Mouse (Mus musculus) liver, embryonic 13.5 days (tissue): ENCODE results near the gene Terb1. TPM values are rescaled to one million over a fixed set of nuclear protein-coding genes. Genes with fewer than 3 reads are reported as not detected.
A peak's percentile ranks its signal among the peaks of the same experiment; 100 is the strongest.

Source experiments
- ATAC-seq: fragments of 200-750 bp; cut with Nextera tagmentation; 2 replicates; pipeline ENCODE4 v1.8.0; 2017; ENCODE audit warnings: low read depth, mild to moderate bottlenecking, moderate number of reproducible peaks, moderate library complexity
- DNase-seq: peaks from one replicate; pipeline ENCODE4 v3.0.0; 2022
- H3K27ac ChIP-seq: fragments of 300-500 bp; sonication (generic); 2 replicates; pipeline ENCODE4 v1.5.1; 2015; ENCODE audit warnings: moderate library complexity, mild to moderate bottlenecking, inconsistent platforms
- H3K27me3 ChIP-seq: fragments of 300-500 bp; sonication (generic); 2 replicates; pipeline ENCODE4 v1.6.1; 2015; ENCODE audit warnings: mild to moderate bottlenecking, inconsistent platforms
- H3K36me3 ChIP-seq: fragments of 300-500 bp; sonication (generic); 2 replicates; pipeline ENCODE4 v1.6.1; 2015; ENCODE audit warnings: mild to moderate bottlenecking, inconsistent platforms
- H3K4me1 ChIP-seq: fragments of 300-500 bp; sonication (generic); replicated peaks from 2 replicates; pipeline ENCODE4 v1.6.1; 2015; ENCODE audit warnings: inconsistent platforms
- H3K4me2 ChIP-seq: fragments of 300-500 bp; sonication (generic); 2 replicates; pipeline ENCODE4 v1.6.1; 2015; ENCODE audit warnings: inconsistent platforms, mild to moderate bottlenecking, moderate library complexity
- H3K4me3 ChIP-seq: fragments of 300-500 bp; sonication (generic); replicated peaks from 2 replicates; pipeline ENCODE4 v1.5.1; 2015; ENCODE audit warnings: mild to moderate bottlenecking, inconsistent platforms
- H3K9ac ChIP-seq: fragments of 300-500 bp; sonication (generic); 2 replicates; pipeline ENCODE4 v1.6.1; 2015; ENCODE audit warnings: mild to moderate bottlenecking, inconsistent platforms
- H3K9me3 ChIP-seq: fragments of 300-500 bp; sonication (generic); replicated peaks from 2 replicates; pipeline ENCODE4 v1.6.1; 2016; ENCODE audit warnings: inconsistent platforms
- WGBS: fragments of 180-500 bp; shearing (Covaris S2); methylation state at CpG from one replicate; pipeline ENCODE4 v1.1.7; 2015; ENCODE audit not compliant: insufficient replicate concordance; 5-methylcytosine and 5-hydroxymethylcytosine counted together
- polyA plus RNA-seq: library from polyadenylated mRNA; unstranded; fragments of >200 nt; fragmentation: Nextera tagmentation; extraction: Ambion mirVana; gene quantifications from 2 replicates; pipeline ENCODE4 v1.2.1, GENCODE M21; 2015

Gene Terb1
- polyA plus RNA-seq, 1 experiment from 2014 or later: 0.03 TPM

- ATAC-seq (no peak), DNase-seq (no peak)
- Histone ChIP-seq H3K27ac (no peak overlapping the region), H3K9ac (no peak overlapping the region), H3K9me3 (no peaks in the 10 kb centered on the region), H3K4me1 (peaks cover 12% of the 10 kb centered on the region), H3K4me2 (no peak overlapping the region), H3K4me3 (no peak overlapping the region), H3K36me3 (peaks cover 2% of the 10 kb centered on the region; the same call in 1 of the 2 replicates), H3K27me3 (no peaks in the 10 kb centered on the region; the same call in 1 of the 2 replicates)
- 63% methylated on average over 3 of the region's 3 CpGs for WGBS
Observed at GRCm38 (mm10) chr8:104446016-104446415, 63.7 kb downstream of the Terb1 start.

GRCm38 (mm10) chr8:104445248-104445647 lies 64.5 kb downstream of the Terb1 start:
- H3K27me3 ChIP-seq: no peaks in the 10 kb centered on the region; the same call in 1 of the 2 replicates
- no peak overlapping the region for H3K9ac ChIP-seq
- H3K4me1 ChIP-seq: peaks cover 20% of the 10 kb centered on the region
- H3K4me3 ChIP-seq: no peak overlapping the region
- peaks cover 10% of the 10 kb centered on the region for H3K36me3 ChIP-seq
- ATAC-seq (no peak), DNase-seq (no peak)
- no peak overlapping the region for H3K27ac ChIP-seq
- no peak overlapping the region for H3K4me2 ChIP-seq
- 47% methylated on average over 6 of the region's 6 CpGs for WGBS
- H3K9me3 ChIP-seq: no peaks in the 10 kb centered on the region

DNA sequence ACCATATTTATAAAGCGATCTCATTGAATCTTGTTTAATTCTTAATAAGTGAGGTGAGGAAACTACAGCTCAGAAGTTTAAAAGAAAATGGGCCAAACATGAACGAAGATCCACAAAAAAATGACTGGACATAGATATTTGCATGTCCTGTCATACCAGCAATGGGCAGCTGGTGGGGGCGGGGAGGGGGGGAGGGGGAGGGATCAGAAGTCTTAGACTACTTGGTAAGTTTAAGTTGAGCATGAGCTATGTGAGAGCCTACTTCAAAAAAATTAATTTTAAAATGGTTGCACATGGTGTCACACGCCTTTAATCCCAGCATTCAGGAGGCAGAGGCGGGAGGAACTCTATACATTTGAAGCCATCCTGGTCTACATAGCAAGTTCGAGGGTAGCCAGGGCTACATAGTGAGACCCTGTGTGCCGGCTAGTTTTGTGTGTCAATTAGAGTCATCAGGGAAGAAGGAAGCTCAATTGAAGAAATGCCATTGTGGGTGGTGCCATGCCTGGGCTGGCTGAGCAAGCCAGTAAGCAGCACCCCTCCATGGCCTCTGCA lies 66.5 kb downstream of the Terb1 start:
- peaks cover 30% of the 10 kb centered on the region for H3K36me3 ChIP-seq
- H3K9ac ChIP-seq: no peak overlapping the region
- DNase-seq: no peak
- no peaks in the 10 kb centered on the region for H3K9me3 ChIP-seq
- peak overlapping the region; percentile 96 for H3K4me3 ChIP-seq
- no peak overlapping the region for H3K27ac ChIP-seq
- no peak for ATAC-seq
- no peaks in the 10 kb centered on the region; the same call in 1 of the 2 replicates for H3K27me3 ChIP-seq
- peaks cover 20% of the 10 kb centered on the region for H3K4me1 ChIP-seq
- peak overlapping the region; percentile 94 for H3K4me2 ChIP-seq
- 49% methylated on average over 7 of the region's 7 CpGs for WGBS

- no peaks in the 10 kb centered on the region for H3K27me3 ChIP-seq
- H3K9me3 ChIP-seq: no peaks in the 10 kb centered on the region
- DNase-seq (peak; percentile 85), ATAC-seq (peak; percentile 91)
- WGBS: under 1% methylated on average over 75 of the region's 75 CpGs
- peaks cover 34% of the 10 kb centered on the region for H3K36me3 ChIP-seq
- peak within 1 kb of the TSS; percentile 94 for H3K4me2 ChIP-seq
- H3K9ac ChIP-seq: peak within 1 kb of the TSS; percentile 89
- H3K27ac ChIP-seq: peak within 1 kb of the TSS; percentile 69
- peaks cover 20% of the 10 kb centered on the region for H3K4me1 ChIP-seq
- H3K4me3 ChIP-seq: peak within 1 kb of the TSS; percentile 96
Observed at GRCm38 (mm10) chr8:104442299-104443124, 67.2 kb downstream of the Terb1 start, which contains the start of gene Dync1li2. Gene Dync1li2, minus strand, starts transcription at chr8:104443047.

GRCm38 (mm10) chr8:104441613-104442012 lies 68.1 kb downstream of the Terb1 start:
- H3K27ac ChIP-seq: peak overlapping the region; percentile 69; the same call in 1 of the 2 replicates
- H3K9ac ChIP-seq: peak overlapping the region; percentile 89
- DNase-seq (no peak), ATAC-seq (no peak)
- no peaks in the 10 kb centered on the region for H3K27me3 ChIP-seq
- H3K36me3 ChIP-seq: peaks cover 43% of the 10 kb centered on the region
- no peaks in the 10 kb centered on the region for H3K9me3 ChIP-seq
- H3K4me2 ChIP-seq: peak overlapping the region; percentile 94
- 58% methylated on average over 7 of the region's 7 CpGs for WGBS
- peaks cover 20% of the 10 kb centered on the region for H3K4me1 ChIP-seq
- peak overlapping the region; percentile 96 for H3K4me3 ChIP-seq

DNA sequence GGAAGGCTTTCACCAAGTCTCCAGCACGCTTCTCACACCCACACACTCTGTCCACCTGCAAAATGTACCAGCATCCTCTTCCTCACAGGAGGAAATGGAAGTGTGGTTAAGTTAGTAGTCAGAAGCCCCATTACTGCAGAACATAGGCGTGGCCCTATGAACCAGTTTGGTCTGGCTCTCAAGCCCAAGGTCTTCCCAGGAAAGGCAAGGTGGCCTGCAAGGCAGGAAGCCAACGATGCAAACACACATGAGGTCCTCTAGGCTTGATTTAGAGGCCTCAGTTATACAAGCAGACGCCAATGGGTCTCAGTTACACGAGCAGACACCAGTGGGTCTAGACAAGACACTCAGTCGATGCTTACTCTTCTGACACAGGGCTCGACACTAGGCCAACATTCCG lies 70.2 kb downstream of the Terb1 start:
- Histone ChIP-seq H3K4me3 (no peak overlapping the region), H3K27ac (no peak overlapping the region), H3K36me3 (peaks cover 65% of the 10 kb centered on the region), H3K9me3 (no peaks in the 10 kb centered on the region), H3K9ac (no peak overlapping the region), H3K4me2 (no peak overlapping the region), H3K4me1 (peaks cover 29% of the 10 kb centered on the region), H3K27me3 (no peaks in the 10 kb centered on the region)
- DNase-seq: no peak
- 86% methylated on average over 8 of the region's 8 CpGs for WGBS
- ATAC-seq: no peak

DNA sequence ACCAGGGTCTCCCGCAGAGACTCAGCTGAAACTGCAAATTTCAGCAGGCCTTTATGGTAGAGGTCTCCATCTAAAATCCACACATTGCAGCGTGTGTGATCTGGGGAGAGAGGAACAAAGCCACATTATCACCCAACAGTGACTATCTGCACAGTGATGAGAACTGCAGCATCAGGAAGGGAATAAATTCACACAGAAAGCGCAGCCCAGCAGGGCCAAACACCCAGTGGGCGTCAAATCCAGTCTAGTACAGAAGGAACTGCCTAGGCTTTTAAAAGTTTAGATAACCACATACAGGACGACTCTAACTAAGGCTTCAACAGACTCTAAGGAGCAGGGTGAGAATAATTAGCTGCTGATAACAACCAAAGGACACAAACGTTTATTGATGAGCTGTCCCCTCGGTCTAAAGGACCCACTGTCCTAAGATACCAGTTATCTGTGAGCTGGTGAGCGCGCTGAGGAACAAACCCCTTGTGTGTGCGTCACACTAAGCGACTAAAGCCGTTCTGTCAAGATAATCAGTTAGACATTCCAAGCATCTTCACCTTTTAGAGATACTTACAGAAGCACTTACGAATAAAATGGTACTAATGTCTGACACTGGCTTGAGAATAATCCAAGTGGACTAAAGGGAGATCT lies 72.1 kb downstream of the Terb1 start:
- ATAC-seq (no peak), DNase-seq (no peak)

DNA sequence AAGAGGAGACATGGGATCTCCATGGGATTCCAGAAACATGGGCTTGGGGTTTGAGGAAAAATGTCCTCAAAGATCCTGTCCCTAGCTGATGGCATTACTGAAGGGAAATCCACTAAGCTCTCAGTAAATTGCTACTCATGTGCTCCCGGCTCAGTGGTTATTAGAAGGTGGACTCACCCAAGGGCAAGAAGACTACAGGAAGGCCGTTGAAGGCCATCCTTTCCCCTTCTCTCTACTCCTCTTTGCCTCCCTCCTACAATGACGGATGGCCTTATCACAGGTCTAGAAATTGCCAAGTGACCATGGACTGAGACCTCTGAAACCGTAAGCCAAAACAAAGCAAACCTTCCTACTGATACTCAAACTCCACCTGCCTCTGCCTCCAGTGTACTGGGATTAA lies 73.1 kb downstream of the Terb1 start:
- Histone ChIP-seq H3K9me3 (no peaks in the 10 kb centered on the region), H3K9ac (no peak overlapping the region), H3K27ac (no peak overlapping the region), H3K4me1 (peaks cover 34% of the 10 kb centered on the region), H3K4me3 (no peak overlapping the region), H3K36me3 (peaks cover 91% of the 10 kb centered on the region), H3K27me3 (no peaks in the 10 kb centered on the region), H3K4me2 (no peak overlapping the region)
- 82% methylated on average over 4 of the region's 4 CpGs for WGBS
- ATAC-seq (no peak), DNase-seq (no peak)

More for the DNA sequence above, 72.1 kb downstream of the Terb1 start:
- Histone ChIP-seq H3K9me3 (no peaks in the 10 kb centered on the region), H3K27ac (no peak overlapping the region), H3K4me3 (no peak overlapping the region), H3K4me2 (no peak overlapping the region), H3K9ac (no peak overlapping the region), H3K27me3 (no peaks in the 10 kb centered on the region), H3K36me3 (peaks cover 81% of the 10 kb centered on the region), H3K4me1 (peaks cover 41% of the 10 kb centered on the region)
- 81% methylated on average over 13 of the region's 13 CpGs for WGBS

GRCm38 (mm10) chr8:104436038-104436437 lies 73.7 kb downstream of the Terb1 start:
- Histone ChIP-seq H3K27me3 (no peaks in the 10 kb centered on the region), H3K4me3 (no peak overlapping the region), H3K36me3 (peaks cover 95% of the 10 kb centered on the region), H3K27ac (no peak overlapping the region), H3K9ac (no peak overlapping the region), H3K9me3 (no peaks in the 10 kb centered on the region), H3K4me2 (no peak overlapping the region), H3K4me1 (peaks cover 29% of the 10 kb centered on the region)
- 0 out of 2 replicates have a peak, but pooled peaks have one; percentile 21 for ATAC-seq
- no peak for DNase-seq
- WGBS: 86% methylated on average over 12 of the region's 12 CpGs

- Histone ChIP-seq H3K27ac (no peak overlapping the region), H3K9ac (no peak overlapping the region), H3K4me1 (peaks cover 21% of the 10 kb centered on the region), H3K4me3 (no peak overlapping the region), H3K27me3 (no peaks in the 10 kb centered on the region), H3K9me3 (no peaks in the 10 kb centered on the region), H3K4me2 (peak overlapping the region; percentile 31; the same call in 1 of the 2 replicates), H3K36me3 (peaks cover 95% of the 10 kb centered on the region)
- DNase-seq (no peak), ATAC-seq (no peak)
- WGBS: 84% methylated on average over 18 of the region's 18 CpGs
Observed at GRCm38 (mm10) chr8:104434826-104435354, 74.8 kb downstream of the Terb1 start.

GRCm38 (mm10) chr8:104434275-104434674 lies 75.4 kb downstream of the Terb1 start:
- H3K9me3 ChIP-seq: no peaks in the 10 kb centered on the region
- no peaks in the 10 kb centered on the region for H3K27me3 ChIP-seq
- H3K9ac ChIP-seq: no peak overlapping the region
- H3K27ac ChIP-seq: no peak overlapping the region
- no peak overlapping the region for H3K4me3 ChIP-seq
- WGBS: 36% methylated on average over 4 of the region's 4 CpGs
- peaks cover 21% of the 10 kb centered on the region for H3K4me1 ChIP-seq
- peak overlapping the region; percentile 31 for H3K4me2 ChIP-seq
- H3K36me3 ChIP-seq: peaks cover 95% of the 10 kb centered on the region
- DNase-seq: no peak
- ATAC-seq: peak; percentile 80
